Mouse (Mus musculus) intestine, embryonic 14.5 days (tissue): ENCODE measurements around the gene Agbl1. TPM values are rescaled to one million over a fixed set of nuclear protein-coding genes. Genes with fewer than 3 reads are reported as not detected.

Experiments used
- ATAC-seq: fragments of 200-750 bp; cut with Nextera tagmentation; replicated peaks from 2 replicates; pipeline ENCODE4 v1.8.0; 2017; ENCODE audit warnings: low read depth, moderate number of reproducible peaks, moderate TSS enrichment, moderate library complexity; ENCODE audit not compliant: low FRiP score, low TSS enrichment
- DNase-seq: peaks from one replicate; pipeline ENCODE4 v3.0.0-alpha.2; 2018; ENCODE audit warnings: low spot score
- H3K27ac ChIP-seq: fragments of 300-500 bp; sonication (generic); 2 replicates; pipeline ENCODE4 v1.5.1; 2014; ENCODE audit warnings: low read depth, mild to moderate bottlenecking, control low read depth
- H3K27me3 ChIP-seq: fragments of 300-500 bp; sonication (generic); replicated peaks from 2 replicates; pipeline ENCODE4 v1.6.1; 2014; ENCODE audit warnings: low read length, control low read depth; ENCODE audit not compliant: control insufficient read depth, insufficient read depth
- H3K36me3 ChIP-seq: fragments of 300-500 bp; sonication (generic); 2 replicates; pipeline ENCODE4 v1.6.1; 2014; ENCODE audit warnings: low read length, control low read depth; ENCODE audit not compliant: control insufficient read depth, insufficient read depth
- H3K4me1 ChIP-seq: fragments of 300-500 bp; sonication (generic); replicated peaks from 2 replicates; pipeline ENCODE4 v1.6.1; 2014; ENCODE audit warnings: low read length, control low read depth, mixed read lengths; ENCODE audit not compliant: control insufficient read depth, insufficient read depth
- H3K4me2 ChIP-seq: fragments of 300-500 bp; sonication (generic); 2 replicates; pipeline ENCODE4 v1.6.1; 2014; ENCODE audit warnings: low read length
- H3K4me3 ChIP-seq: fragments of 300-500 bp; sonication (generic); 2 replicates; pipeline ENCODE4 v1.5.1; 2014; ENCODE audit warnings: low read depth, low read length, control low read depth, mixed read lengths
- H3K9ac ChIP-seq: fragments of 300-500 bp; sonication (generic); 2 replicates; pipeline ENCODE4 v1.6.1; 2014; ENCODE audit warnings: mild to moderate bottlenecking, low read length
- H3K9me3 ChIP-seq: fragments of 300-500 bp; sonication (generic); 2 replicates; pipeline ENCODE4 v1.6.1; 2016; ENCODE audit warnings: low read length, control low read depth; ENCODE audit not compliant: control insufficient read depth
- WGBS: fragments of 180-500 bp; shearing (Covaris S2); extraction: QIAGEN DNeasy Blood & Tissue Kit; methylation state at CpG from one replicate; pipeline ENCODE4 v1.1.7; 2014; 5-methylcytosine and 5-hydroxymethylcytosine counted together
- polyA plus RNA-seq: library from polyadenylated mRNA; unstranded; fragments of >200 nt; fragmentation: Nextera tagmentation; extraction: Ambion mirVana; gene quantifications from 2 replicates; pipeline ENCODE4 v1.2.1, GENCODE M21; 2014

The Agbl1 gene
- polyA plus RNA-seq, 1 experiment from 2014 or later, result not detected

DNA sequence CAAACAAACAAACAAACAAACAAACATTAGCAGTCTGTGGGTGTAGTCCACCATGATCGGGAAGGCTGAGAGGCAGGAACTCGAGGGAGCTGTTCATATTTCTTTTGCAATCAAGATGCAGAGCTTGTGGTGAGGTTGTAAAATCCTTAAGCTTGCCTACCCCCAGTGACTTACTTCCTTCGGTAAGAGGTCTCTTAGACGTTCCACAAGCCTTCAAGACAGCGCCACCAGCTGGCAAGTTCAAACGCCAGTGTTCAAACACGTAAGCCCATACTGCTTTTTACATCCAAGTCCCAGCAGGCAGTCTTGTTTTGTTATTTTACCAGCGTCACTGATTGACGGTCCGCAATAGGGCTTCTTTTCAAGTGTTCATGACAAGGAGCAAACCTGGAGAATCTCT, 123.8 kb downstream of the Agbl1 start:
- Histone ChIP-seq H3K36me3 (no peaks in the 10 kb centered on the region), H3K9ac (no peak overlapping the region), H3K9me3 (no peaks in the 10 kb centered on the region), H3K27ac (no peak overlapping the region), H3K27me3 (no peaks in the 10 kb centered on the region), H3K4me2 (no peak overlapping the region), H3K4me1 (no peaks in the 10 kb centered on the region), H3K4me3 (no peak overlapping the region)
- ATAC-seq (no peak), DNase-seq (no peak)
- WGBS, result 56% methylated on average over 10 of the region's 10 CpGs

DNA sequence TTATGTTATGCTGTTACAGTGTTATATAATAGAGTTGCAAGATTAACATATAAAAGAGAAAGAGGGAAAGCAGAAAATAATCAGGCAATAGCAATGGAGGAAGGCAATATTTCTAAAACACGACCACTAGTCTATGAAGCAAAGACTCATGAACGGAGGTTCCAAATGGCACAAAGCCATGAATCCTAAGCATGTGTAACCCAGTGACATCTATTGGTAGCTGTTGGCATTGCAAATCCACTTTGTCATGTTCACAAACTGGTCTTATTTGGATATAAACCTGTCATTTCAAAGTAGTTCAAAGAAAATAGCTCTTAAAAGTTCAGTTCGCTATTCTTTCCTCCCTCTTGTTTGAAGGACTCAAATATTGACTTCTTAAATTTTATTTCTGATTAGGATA, 124.8 kb downstream of the Agbl1 start:
- Histone ChIP-seq H3K9ac (no peak overlapping the region), H3K9me3 (no peaks in the 10 kb centered on the region), H3K27ac (no peak overlapping the region), H3K4me1 (no peaks in the 10 kb centered on the region), H3K36me3 (no peaks in the 10 kb centered on the region), H3K4me2 (no peak overlapping the region), H3K27me3 (no peaks in the 10 kb centered on the region), H3K4me3 (no peak overlapping the region)
- DNase-seq, result no peak
- WGBS, result 35% methylated on average over 3 of the region's 3 CpGs
- no peak for ATAC-seq

DNA sequence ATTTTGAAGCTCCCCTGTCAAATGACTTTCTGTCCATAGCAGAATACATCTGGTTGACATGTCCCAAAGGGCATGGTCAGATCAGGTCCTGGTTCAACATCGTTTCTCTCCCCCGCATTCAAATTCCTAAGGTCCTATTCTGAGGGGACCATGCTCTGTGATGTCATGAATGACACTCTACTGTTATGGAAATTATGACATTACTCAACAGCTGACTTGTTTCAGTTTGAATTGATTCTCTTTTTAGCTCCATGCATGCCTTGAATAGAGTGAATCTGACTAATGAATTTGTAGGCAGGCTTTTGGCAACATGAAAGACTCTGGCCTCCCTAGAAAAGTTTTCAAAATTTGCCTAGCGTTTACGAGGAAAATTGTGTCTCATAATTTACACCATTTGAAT, 141.6 kb downstream of the Agbl1 start:
- H3K4me2 ChIP-seq, result no peak overlapping the region
- DNase-seq, result no peak
- H3K27ac ChIP-seq, result no peak overlapping the region
- WGBS, result 76% methylated on average over 4 of the region's 4 CpGs
- no peak for ATAC-seq
- no peaks in the 10 kb centered on the region for H3K4me1 ChIP-seq
- H3K27me3 ChIP-seq, result no peaks in the 10 kb centered on the region
- no peaks in the 10 kb centered on the region for H3K36me3 ChIP-seq
- H3K9ac ChIP-seq, result no peak overlapping the region
- no peak overlapping the region for H3K4me3 ChIP-seq
- no peaks in the 10 kb centered on the region for H3K9me3 ChIP-seq

- WGBS, result 86% methylated on average over 3 of the region's 3 CpGs
- no peak overlapping the region for H3K4me3 ChIP-seq
- DNase-seq, result no peak
- H3K27me3 ChIP-seq, result no peaks in the 10 kb centered on the region
- no peaks in the 10 kb centered on the region for H3K4me1 ChIP-seq
- no peaks in the 10 kb centered on the region for H3K36me3 ChIP-seq
- H3K9ac ChIP-seq, result no peak overlapping the region
- H3K27ac ChIP-seq, result no peak overlapping the region
- ATAC-seq, result no peak
- H3K4me2 ChIP-seq, result no peak overlapping the region
- no peaks in the 10 kb centered on the region for H3K9me3 ChIP-seq
Measured at GRCm38 (mm10) chr7:76379493-76379892, 149.8 kb downstream of the Agbl1 start.

GRCm38 (mm10) chr7:76381986-76382385, 152.3 kb downstream of the Agbl1 start:
- 92% methylated on average over 2 of the region's 2 CpGs for WGBS

GRCm38 (mm10) chr7:76389240-76389639, 159.6 kb downstream of the Agbl1 start:
- H3K27ac ChIP-seq, result no peak overlapping the region
- 86% methylated on average over 5 of the region's 5 CpGs for WGBS

More at GRCm38 (mm10) chr7:76381986-76382385, 152.3 kb downstream of the Agbl1 start:
- Histone ChIP-seq H3K4me2 (no peak overlapping the region), H3K9me3 (no peaks in the 10 kb centered on the region), H3K36me3 (no peaks in the 10 kb centered on the region), H3K27ac (no peak overlapping the region), H3K4me1 (no peaks in the 10 kb centered on the region), H3K4me3 (no peak overlapping the region), H3K9ac (no peak overlapping the region), H3K27me3 (no peaks in the 10 kb centered on the region)
- ATAC-seq (no peak), DNase-seq (no peak)

DNA sequence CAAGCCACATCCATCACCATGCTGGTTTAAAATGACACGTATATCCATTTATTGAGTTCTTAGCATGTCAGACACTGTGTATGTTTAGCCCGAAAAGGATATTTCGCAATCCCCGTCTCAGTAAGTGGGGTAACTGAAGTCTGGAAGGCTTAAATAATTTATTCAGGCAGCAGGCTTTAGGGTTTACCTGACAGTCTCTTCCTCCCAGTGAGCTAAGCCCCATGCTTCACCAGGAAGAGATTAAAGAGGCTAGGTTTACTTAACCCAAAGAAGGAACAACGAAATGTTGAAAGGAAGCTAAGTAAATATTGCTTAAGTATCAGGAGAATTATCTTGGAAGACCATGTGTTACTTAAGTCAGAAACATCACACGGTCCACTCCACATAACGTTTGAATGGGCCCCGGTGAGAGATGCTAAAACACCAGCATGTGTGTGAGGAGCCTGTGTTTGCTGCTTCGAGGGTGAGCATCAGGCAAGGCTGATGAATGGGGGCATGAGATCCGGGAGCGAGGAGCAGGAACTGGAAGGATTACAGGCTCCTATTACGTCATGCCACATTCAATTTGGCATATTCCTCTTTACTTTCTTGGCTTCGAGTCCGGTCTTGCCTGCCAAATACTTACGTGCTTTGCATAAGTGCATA, 162.7 kb downstream of the Agbl1 start:
- 12% methylated on average over 15 of the region's 15 CpGs for WGBS
- no peak for DNase-seq
- Histone ChIP-seq H3K4me3 (no peak overlapping the region), H3K9ac (no peak overlapping the region), H3K4me2 (peak overlapping the region; percentile 50), H3K9me3 (no peaks in the 10 kb centered on the region), H3K36me3 (no peaks in the 10 kb centered on the region), H3K27ac (no peak overlapping the region), H3K27me3 (no peaks in the 10 kb centered on the region), H3K4me1 (no peaks in the 10 kb centered on the region; the same call in 1 of the 2 replicates)
- peak; percentile 73 for ATAC-seq

More at GRCm38 (mm10) chr7:76389240-76389639, 159.6 kb downstream of the Agbl1 start:
- DNase-seq (no peak), ATAC-seq (no peak)
- no peaks in the 10 kb centered on the region for H3K9me3 ChIP-seq
- no peaks in the 10 kb centered on the region; the same call in 1 of the 2 replicates for H3K4me1 ChIP-seq
- H3K27me3 ChIP-seq, result no peaks in the 10 kb centered on the region
- H3K9ac ChIP-seq, result no peak overlapping the region
- H3K4me3 ChIP-seq, result no peak overlapping the region
- no peak overlapping the region for H3K4me2 ChIP-seq
- no peaks in the 10 kb centered on the region for H3K36me3 ChIP-seq

GRCm38 (mm10) chr7:76392941-76393817, 163.5 kb downstream of the Agbl1 start:
- Histone ChIP-seq H3K4me3 (peak overlapping the region; percentile 23; the same call in 1 of the 2 replicates), H3K36me3 (no peaks in the 10 kb centered on the region), H3K4me1 (no peaks in the 10 kb centered on the region; the same call in 1 of the 2 replicates), H3K27me3 (no peaks in the 10 kb centered on the region), H3K4me2 (peak overlapping the region; percentile 50), H3K27ac (no peak overlapping the region), H3K9ac (no peak overlapping the region), H3K9me3 (no peaks in the 10 kb centered on the region)
- peak; percentile 78 for DNase-seq
- WGBS, result 17% methylated on average over 15 of the region's 15 CpGs
- peak; percentile 77 for ATAC-seq
